Comparison of ENCODE assay signal across 9 mouse cellular contexts in genomic region chr2:45049279-45049678, GRCm38 (mm10).
DNase-seq lines count a peak whose midpoint lies in the region; ATAC-seq and TF ChIP-seq lines count a peak whose summit lies in the region.
"Had no signal": no experiment of that assay in that cellular context is flagged by ENCODE, and none has a peak within 500 bp of the region (broad histone marks: within the 10 kb centered on the region; RNA-seq: fewer than 3 reads in every experiment).

No protein-coding gene starts in this region.

- no peak overlapping the region for H3K4me2 ChIP-seq in midbrain, embryonic 16.5 days (ENCODE audit: low read length)
- H3K4me2 ChIP-seq in midbrain, postnatal 0 days (ENCODE audit: low read depth, low read length, poor library complexity, severe bottlenecking), result no peak overlapping the region
- H3K4me2 ChIP-seq in heart, embryonic 15.5 days, result no peak overlapping the region
- H3K4me2 ChIP-seq: midbrain, embryonic 11.5 days had no signal

- H3K9ac ChIP-seq in midbrain, embryonic 16.5 days (ENCODE audit: low read depth, low read length), result no peak overlapping the region
- H3K9ac ChIP-seq in midbrain, postnatal 0 days (replicated peaks; ENCODE audit: low read length, poor library complexity, severe bottlenecking), result no peak overlapping the region
- no peak overlapping the region for H3K9ac ChIP-seq in heart, embryonic 15.5 days

- ATAC-seq in midbrain, embryonic 16.5 days, result no peak
- no peak for ATAC-seq in midbrain, postnatal 0 days (ENCODE audit: low FRiP score)
- ATAC-seq in heart, embryonic 15.5 days (replicated peaks; ENCODE audit: insufficient number of reproducible peaks, insufficient read depth, low FRiP score, low read depth), result 0 out of 2 replicates have a peak, but pooled peaks have one; percentile 55
- ATAC-seq in neutrophil, adult 5-6 weeks (ENCODE audit: extremely low read depth, insufficient number of reproducible peaks, low FRiP score, poor library complexity, severe bottlenecking), result peak; percentile 98

- TF ChIP-seq CTCF in midbrain, postnatal 0 days (IDR thresholded peaks at IDR 0.05), result no peak

- DNase-seq in heart, adult 18-20 months, result peak; percentile 51 to 71
- no peak for DNase-seq in heart, postnatal 10 days
- no peak for DNase-seq in midbrain, postnatal 0 days (ENCODE audit: low spot score)
- no peak for DNase-seq in thymus, postnatal 4 days
- DNase-seq in cerebellum, adult 8-10 months, result no peak

- H3K27me3 ChIP-seq in midbrain, embryonic 16.5 days (ENCODE audit: control insufficient read depth, insufficient read depth, low read depth, low read length), result no peaks in the 10 kb centered on the region
- H3K27me3 ChIP-seq in midbrain, postnatal 0 days (ENCODE audit: insufficient read depth, low read length), result no peaks in the 10 kb centered on the region
- H3K27me3 ChIP-seq in heart, embryonic 15.5 days, result no peaks in the 10 kb centered on the region

- H3K36me3 ChIP-seq in midbrain, embryonic 16.5 days (ENCODE audit: control insufficient read depth, insufficient read depth, low read length), result no peaks in the 10 kb centered on the region
- no peaks in the 10 kb centered on the region for H3K36me3 ChIP-seq in midbrain, postnatal 0 days (ENCODE audit: insufficient read depth, low read length)
- H3K36me3 ChIP-seq in heart, embryonic 15.5 days, result no peaks in the 10 kb centered on the region

- H3K27ac ChIP-seq in midbrain, embryonic 16.5 days (ENCODE audit: low read length), result peak overlapping the region; percentile 11; the same call in 1 of the 2 replicates
- H3K27ac ChIP-seq in midbrain, postnatal 0 days (ENCODE audit: low read depth, low read length), result no peak overlapping the region
- no peak overlapping the region for H3K27ac ChIP-seq in heart, embryonic 15.5 days

- WGBS in midbrain, embryonic 16.5 days, result 44% methylated on average over 2 of the region's 2 CpGs
- 48% methylated on average over 2 of the region's 2 CpGs for WGBS in midbrain, postnatal 0 days
- 49% methylated on average over 2 of the region's 2 CpGs for WGBS in heart, embryonic 15.5 days

- intact Hi-C loops in heart, postnatal 10 days (cut with DNase I), result no loop called here

- no peak overlapping the region for H3K4me3 ChIP-seq in midbrain, embryonic 16.5 days (ENCODE audit: low read depth, low read length)
- H3K4me3 ChIP-seq in midbrain, postnatal 0 days (ENCODE audit: low read depth, low read length), result no peak overlapping the region
- no peak overlapping the region for H3K4me3 ChIP-seq in heart, embryonic 15.5 days

- no peaks in the 10 kb centered on the region for H3K9me3 ChIP-seq in midbrain, embryonic 16.5 days (replicated peaks; ENCODE audit: control insufficient read depth, low read length, poor library complexity, severe bottlenecking)
- H3K9me3 ChIP-seq in midbrain, postnatal 0 days (ENCODE audit: low read length), result no peaks in the 10 kb centered on the region
- H3K9me3 ChIP-seq in heart, embryonic 15.5 days (replicated peaks), result no peaks in the 10 kb centered on the region

- H3K4me1 ChIP-seq in midbrain, embryonic 16.5 days (ENCODE audit: control insufficient read depth, insufficient read depth, low read length), result peaks cover 18% of the 10 kb centered on the region
- no peaks in the 10 kb centered on the region; the same call in 1 of the 2 replicates for H3K4me1 ChIP-seq in midbrain, postnatal 0 days (ENCODE audit: insufficient read depth, low read length)
- peaks cover 46% of the 10 kb centered on the region for H3K4me1 ChIP-seq in heart, embryonic 15.5 days (replicated peaks)

Comparison
In these comparisons a context has a peak if more than half of its experiments do, and no peak if none do; other contexts are left out.
1. DNase-seq: peak in heart, adult 18-20 months (2 of 2); none in heart, postnatal 10 days (0 of 2), midbrain, postnatal 0 days (single experiment), thymus, postnatal 4 days (single experiment) and cerebellum, adult 8-10 months (single experiment).
2. ATAC-seq: peak in heart, embryonic 15.5 days (single experiment) and neutrophil, adult 5-6 weeks (single experiment); none in midbrain, embryonic 16.5 days (single experiment) and midbrain, postnatal 0 days (single experiment).